Mouse (Mus musculus) lung, postnatal 4 days (tissue): Measurements from ENCODE around the gene Rhot2.

Experiments
- DNase-seq, 2 experiments: peaks; one replicate each; pipeline ENCODE4 v3.0.0; 2021

The Rhot2 gene

DNA sequence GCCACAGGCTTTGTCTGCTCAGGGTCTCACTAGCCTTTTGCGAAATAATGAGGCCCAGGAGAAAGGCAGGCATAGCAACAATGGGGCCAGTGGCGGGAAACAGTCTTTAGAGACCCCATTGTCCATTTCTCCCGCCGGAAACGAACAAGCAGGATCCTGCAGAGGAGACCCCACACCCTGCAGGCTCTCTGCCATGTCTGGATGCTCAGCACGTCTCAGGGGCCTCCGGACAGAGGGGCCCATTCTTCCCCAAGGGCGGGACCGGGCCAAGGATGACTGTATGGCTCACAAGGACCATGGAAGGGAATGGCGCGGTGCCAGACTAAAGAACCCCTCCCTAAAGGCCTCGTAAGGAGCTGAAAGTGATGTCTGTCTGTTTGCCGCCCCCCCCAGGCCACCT is 50.5 kb downstream of the Rhot2 start:
- DNase-seq = peak in 1 of 2 experiments; percentile 15

DNA sequence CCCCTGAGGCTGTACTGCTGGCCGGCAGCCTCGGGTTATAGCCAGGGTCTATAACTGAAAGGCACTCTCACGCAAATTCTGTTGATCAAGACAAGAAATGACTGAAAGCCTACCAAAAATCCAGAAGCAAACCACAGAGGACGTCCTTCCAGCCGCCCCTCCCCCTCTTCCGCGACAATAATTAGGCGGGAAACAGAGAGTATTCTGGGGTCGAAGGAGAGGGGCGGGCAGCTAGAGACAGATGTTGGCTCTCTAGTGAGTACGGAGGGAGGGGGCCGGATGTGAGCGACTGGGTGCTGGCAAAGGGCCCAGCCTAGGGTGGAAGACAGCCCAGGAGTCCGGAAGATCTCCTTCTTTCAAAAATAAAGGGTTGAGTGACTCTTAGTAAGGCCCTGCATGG is 52.0 kb downstream of the Rhot2 start, which contains the start of gene Fam173a:
Gene Fam173a, minus strand, starts transcription at position 287 of the 400 bp plus-strand sequence.
- DNase-seq = peak; percentile 89 to 92

DNA sequence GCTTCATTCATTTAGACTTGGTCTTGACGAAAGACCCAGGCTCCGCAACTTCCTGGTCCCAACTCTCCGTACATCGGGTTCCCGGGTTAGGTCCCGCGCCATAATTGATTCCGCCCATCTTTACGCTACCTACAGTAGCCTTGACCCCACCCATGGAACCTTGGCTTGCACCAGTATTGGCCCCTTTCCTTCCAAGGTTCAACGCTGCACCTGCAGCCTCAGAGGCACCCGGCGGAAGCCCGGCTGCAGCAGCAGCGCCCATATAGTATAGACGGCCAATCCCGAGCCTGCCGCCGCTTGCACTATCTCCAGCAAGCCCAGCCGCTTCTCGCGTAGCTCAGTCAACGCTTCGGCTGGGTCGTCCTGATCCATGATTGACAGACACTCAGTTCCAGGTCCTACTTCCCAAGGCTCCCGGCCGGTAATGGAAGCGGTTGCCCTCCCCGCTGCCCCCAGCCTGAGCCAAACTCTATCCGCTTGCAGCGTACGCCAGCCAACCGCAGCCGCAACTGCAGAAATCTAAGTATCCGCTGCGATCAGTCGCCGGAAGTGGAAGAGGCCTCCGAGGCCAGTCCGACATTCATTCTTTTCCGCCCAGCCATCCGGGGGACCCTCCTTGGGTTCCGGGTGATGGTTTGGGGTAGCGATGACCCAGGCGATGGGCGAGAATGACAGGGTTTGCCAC is 52.7 kb downstream of the Rhot2 start:
- peak; percentile 92 to 93 for DNase-seq

DNA sequence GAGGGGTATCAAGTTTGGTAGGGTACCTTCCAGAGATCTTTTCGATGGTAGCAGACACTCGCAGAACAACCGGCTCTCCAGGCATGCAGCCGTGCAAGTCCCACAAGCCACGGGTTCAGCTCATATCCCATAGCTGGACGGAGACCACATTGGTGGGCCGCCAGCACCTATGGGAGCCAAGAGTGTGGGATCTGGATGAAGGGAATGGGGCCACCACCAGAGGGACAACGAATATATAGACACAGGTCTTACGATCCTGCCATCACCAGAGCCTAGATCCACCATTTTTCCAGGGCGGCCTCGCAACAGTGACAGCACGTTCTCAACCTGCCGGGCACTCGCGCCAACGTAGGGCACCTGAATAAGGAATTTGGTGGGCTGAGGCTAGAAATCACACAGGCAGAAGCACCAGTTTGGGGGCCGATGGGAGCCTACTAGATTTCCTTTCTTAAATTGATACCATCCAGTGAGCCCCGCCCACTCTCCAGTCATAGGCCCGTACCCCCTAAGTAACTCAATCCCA is 53.3 kb downstream of the Rhot2 start:
- DNase-seq = peak in 1 of 2 experiments; percentile 31
